ENCODE assay signal across 18 mouse cellular contexts in genomic region chr4:44705967-44706366, GRCm38 (mm10). TPM values are rescaled to one million over a fixed set of nuclear protein-coding genes. Genes with fewer than 3 reads are reported as not detected.
DNase-seq lines count a peak whose midpoint lies in the region; ATAC-seq and TF ChIP-seq lines count a peak whose summit lies in the region.
"Had no signal": no experiment of that assay in that cellular context is flagged by ENCODE, and none has a peak within 500 bp of the region (broad histone marks: within the 10 kb centered on the region; RNA-seq: fewer than 3 reads in every experiment).

No protein-coding gene starts in this region.

- H3K9ac ChIP-seq in hindbrain, embryonic 11.5 days (ENCODE audit: low read depth, low read length) = no peak overlapping the region
- H3K9ac ChIP-seq in hindbrain, embryonic 13.5 days = no peak overlapping the region
- H3K9ac ChIP-seq in neural tube, embryonic 11.5 days (ENCODE audit: low read length) = no peak overlapping the region
- no peak overlapping the region for H3K9ac ChIP-seq in neural tube, embryonic 15.5 days (replicated peaks)
- H3K9ac ChIP-seq: forebrain, embryonic 12.5 days; neural tube, embryonic 13.5 days had no signal

- H3K4me1 ChIP-seq in hindbrain, embryonic 11.5 days (replicated peaks; ENCODE audit: control insufficient read depth, insufficient read depth, low read length) = peaks cover 3% of the 10 kb centered on the region; the same call in 1 of the 2 replicates
- H3K4me1 ChIP-seq in hindbrain, embryonic 13.5 days (replicated peaks) = peaks cover 45% of the 10 kb centered on the region
- peaks cover 14% of the 10 kb centered on the region for H3K4me1 ChIP-seq in neural tube, embryonic 11.5 days (ENCODE audit: control insufficient read depth, insufficient read depth, low read length)
- peaks cover 41% of the 10 kb centered on the region for H3K4me1 ChIP-seq in neural tube, embryonic 15.5 days
- no peaks in the 10 kb centered on the region; the same call in none of the 2 replicates for H3K4me1 ChIP-seq in bone marrow, adult 2 months (ENCODE audit: control insufficient read depth, insufficient read depth, low read length)

- no peak overlapping the region for H3K27ac ChIP-seq in hindbrain, embryonic 11.5 days (ENCODE audit: low read depth, low read length)
- H3K27ac ChIP-seq in hindbrain, embryonic 13.5 days = no peak overlapping the region
- no peak overlapping the region for H3K27ac ChIP-seq in neural tube, embryonic 11.5 days (ENCODE audit: low read depth, low read length)
- H3K27ac ChIP-seq in neural tube, embryonic 15.5 days (replicated peaks) = no peak overlapping the region
- H3K27ac ChIP-seq in bone marrow, adult 2 months (ENCODE audit: control insufficient read depth, insufficient read depth, low read depth, low read length, poor library complexity) = peak overlapping the region; percentile 75; the same call in 1 of the 2 replicates
- H3K27ac ChIP-seq: forebrain, embryonic 12.5 days; neural tube, embryonic 13.5 days had no signal

- no peaks in the 10 kb centered on the region for H3K9me3 ChIP-seq in hindbrain, embryonic 11.5 days (ENCODE audit: control insufficient read depth, low read length)
- H3K9me3 ChIP-seq in hindbrain, embryonic 13.5 days = no peaks in the 10 kb centered on the region
- H3K9me3 ChIP-seq in neural tube, embryonic 11.5 days (ENCODE audit: control insufficient read depth, low read length) = no peaks in the 10 kb centered on the region
- no peaks in the 10 kb centered on the region for H3K9me3 ChIP-seq in neural tube, embryonic 15.5 days (replicated peaks)
- H3K9me3 ChIP-seq: forebrain, embryonic 12.5 days; neural tube, embryonic 13.5 days had no signal

- 3% methylated on average over 7 of the region's 7 CpGs for WGBS in hindbrain, embryonic 11.5 days
- 5% methylated on average over 7 of the region's 7 CpGs for WGBS in hindbrain, embryonic 13.5 days
- WGBS in neural tube, embryonic 11.5 days = 2% methylated on average over 7 of the region's 7 CpGs
- 4% methylated on average over 7 of the region's 7 CpGs for WGBS in neural tube, embryonic 15.5 days
- 2% methylated on average over 7 of the region's 7 CpGs for WGBS in bone marrow, adult 2 months

- peak; percentile 45 for DNase-seq in hindbrain, embryonic 11.5 days (ENCODE audit: low spot score)
- DNase-seq in neural tube, embryonic 11.5 days (ENCODE audit: low spot score) = peak; percentile 38
- peak; percentile 60 to 67 for DNase-seq in spleen, postnatal 14 days (ENCODE audit: low spot score in 2 of 2)
- DNase-seq in cerebellum, adult 9-10 months = no peak
- no peak for DNase-seq in adrenal gland, postnatal 14 days
- DNase-seq: gastrocnemius, postnatal 14 days; heart, postnatal 10 days; kidney, adult 9 months; left cerebral cortex, postnatal 4 days; right cerebral cortex, postnatal 4 days; thymus, postnatal 25 days had no signal

- no peaks in the 10 kb centered on the region for H3K36me3 ChIP-seq in hindbrain, embryonic 11.5 days (ENCODE audit: control insufficient read depth, insufficient read depth, low read length)
- H3K36me3 ChIP-seq in hindbrain, embryonic 13.5 days = no peaks in the 10 kb centered on the region
- no peaks in the 10 kb centered on the region for H3K36me3 ChIP-seq in neural tube, embryonic 11.5 days (ENCODE audit: control insufficient read depth, insufficient read depth, low read length)
- no peaks in the 10 kb centered on the region for H3K36me3 ChIP-seq in neural tube, embryonic 15.5 days
- H3K36me3 ChIP-seq: forebrain, embryonic 12.5 days; neural tube, embryonic 13.5 days had no signal

- H3K27me3 ChIP-seq in hindbrain, embryonic 11.5 days (ENCODE audit: control insufficient read depth, insufficient read depth, low read length) = peaks cover 84% of the 10 kb centered on the region
- peaks cover 98% of the 10 kb centered on the region for H3K27me3 ChIP-seq in hindbrain, embryonic 13.5 days
- H3K27me3 ChIP-seq in neural tube, embryonic 11.5 days (ENCODE audit: control insufficient read depth, insufficient read depth, low read length) = peaks cover 97% of the 10 kb centered on the region
- H3K27me3 ChIP-seq in neural tube, embryonic 15.5 days (replicated peaks) = peaks cover 85% of the 10 kb centered on the region

- no peak for ATAC-seq in hindbrain, embryonic 11.5 days (ENCODE audit: low FRiP score)
- ATAC-seq in hindbrain, embryonic 13.5 days (ENCODE audit: low FRiP score) = no peak
- ATAC-seq in neural tube, embryonic 11.5 days (ENCODE audit: insufficient read depth, low FRiP score, low TSS enrichment) = no peak
- ATAC-seq in neural tube, embryonic 15.5 days (ENCODE audit: low FRiP score) = no peak

- H3K4me3 ChIP-seq in hindbrain, embryonic 11.5 days (ENCODE audit: low read depth, low read length) = no peak overlapping the region
- H3K4me3 ChIP-seq in hindbrain, embryonic 13.5 days = no peak overlapping the region
- H3K4me3 ChIP-seq in neural tube, embryonic 11.5 days (ENCODE audit: low read depth, low read length) = no peak overlapping the region
- H3K4me3 ChIP-seq in neural tube, embryonic 15.5 days (replicated peaks) = no peak overlapping the region
- H3K4me3 ChIP-seq in bone marrow, adult 2 months (replicated peaks; ENCODE audit: control insufficient read depth, low read depth, low read length) = no peak overlapping the region
- H3K4me3 ChIP-seq: forebrain, embryonic 12.5 days; megakaryocyte, embryonic 14.5 days; neural tube, embryonic 13.5 days had no signal

- no peak for TF ChIP-seq CTCF in bone marrow, adult 2 months (IDR thresholded peaks at IDR 0.05; ENCODE audit: control insufficient read depth, insufficient read depth, low read length)

- no peak overlapping the region for H3K4me2 ChIP-seq in hindbrain, embryonic 11.5 days (replicated peaks; ENCODE audit: low read depth, low read length)
- H3K4me2 ChIP-seq in hindbrain, embryonic 13.5 days = no peak overlapping the region
- no peak overlapping the region for H3K4me2 ChIP-seq in neural tube, embryonic 11.5 days (ENCODE audit: low read depth)
- H3K4me2 ChIP-seq in neural tube, embryonic 15.5 days = no peak overlapping the region
- H3K4me2 ChIP-seq: forebrain, embryonic 12.5 days; neural tube, embryonic 13.5 days had no signal

- no peak for TF ChIP-seq POLR2A in bone marrow, adult 2 months (IDR thresholded peaks at IDR 0.05; ENCODE audit: borderline replicate concordance, control insufficient read depth, low read depth, low read length)

RNA-seq across cellular contexts. Expression of gene Pax5, which starts 4.3 kb away (rescaled TPM):
- polyA plus RNA-seq in hindbrain, embryonic 11.5 days (2014; fragmentation: Nextera tagmentation; extraction: Ambion mirVana) = 3.3 and 4.8 TPM in 2 replicates
- 2.8 and 6.1 TPM in 2 replicates for polyA plus RNA-seq in hindbrain, embryonic 13.5 days (2015; fragmentation: Nextera tagmentation; extraction: Ambion mirVana)
- polyA plus RNA-seq in neural tube, embryonic 11.5 days (2014; fragmentation: Nextera tagmentation; extraction: Ambion mirVana) = 0.76 and 2.4 TPM in 2 replicates
- polyA plus RNA-seq in neural tube, embryonic 15.5 days (2015; fragmentation: Nextera tagmentation; extraction: Ambion mirVana) = 0.86 and 1.2 TPM in 2 replicates
- 18.0 and 35.6 TPM in 2 replicates for polyA plus RNA-seq in bone marrow, adult 2 months (2011; ENCODE audit: insufficient read depth, insufficient read length, low replicate concordance, missing spikeins)
- total RNA-seq in adrenal gland, postnatal 14 days (2021) = 1.6 and 12.5 TPM in 2 replicates
- polyA plus RNA-seq: lung, embryonic 16.5 days had no signal

RNA-seq across cellular contexts. Expression of gene Zcchc7, which starts 49.7 kb away (rescaled TPM):
- 24.4 and 31.3 TPM in 2 replicates for polyA plus RNA-seq in hindbrain, embryonic 11.5 days (2014; fragmentation: Nextera tagmentation; extraction: Ambion mirVana)
- 40.3 and 43.7 TPM in 2 replicates for polyA plus RNA-seq in hindbrain, embryonic 13.5 days (2015; fragmentation: Nextera tagmentation; extraction: Ambion mirVana)
- 23.8 and 24.4 TPM in 2 replicates for polyA plus RNA-seq in neural tube, embryonic 11.5 days (2014; fragmentation: Nextera tagmentation; extraction: Ambion mirVana)
- 37.9 and 39.4 TPM in 2 replicates for polyA plus RNA-seq in neural tube, embryonic 15.5 days (2015; fragmentation: Nextera tagmentation; extraction: Ambion mirVana)
- polyA plus RNA-seq in bone marrow, adult 2 months (2011; ENCODE audit: insufficient read depth, insufficient read length, low replicate concordance, missing spikeins) = 31.5 and 43.4 TPM in 2 replicates
- 46.8 and 51.3 TPM in 2 replicates for total RNA-seq in adrenal gland, postnatal 14 days (2021)

Comparison
In these comparisons a context has a peak if more than half of its experiments do, and no peak if none do; other contexts are left out.
1. DNase-seq: peak in hindbrain, embryonic 11.5 days (single experiment), neural tube, embryonic 11.5 days (single experiment) and spleen, postnatal 14 days (2 of 2); none in cerebellum, adult 9-10 months (single experiment) and adrenal gland, postnatal 14 days (single experiment).